ENCODE assay signal across 12 mouse cellular contexts in the genomic region with DNA sequence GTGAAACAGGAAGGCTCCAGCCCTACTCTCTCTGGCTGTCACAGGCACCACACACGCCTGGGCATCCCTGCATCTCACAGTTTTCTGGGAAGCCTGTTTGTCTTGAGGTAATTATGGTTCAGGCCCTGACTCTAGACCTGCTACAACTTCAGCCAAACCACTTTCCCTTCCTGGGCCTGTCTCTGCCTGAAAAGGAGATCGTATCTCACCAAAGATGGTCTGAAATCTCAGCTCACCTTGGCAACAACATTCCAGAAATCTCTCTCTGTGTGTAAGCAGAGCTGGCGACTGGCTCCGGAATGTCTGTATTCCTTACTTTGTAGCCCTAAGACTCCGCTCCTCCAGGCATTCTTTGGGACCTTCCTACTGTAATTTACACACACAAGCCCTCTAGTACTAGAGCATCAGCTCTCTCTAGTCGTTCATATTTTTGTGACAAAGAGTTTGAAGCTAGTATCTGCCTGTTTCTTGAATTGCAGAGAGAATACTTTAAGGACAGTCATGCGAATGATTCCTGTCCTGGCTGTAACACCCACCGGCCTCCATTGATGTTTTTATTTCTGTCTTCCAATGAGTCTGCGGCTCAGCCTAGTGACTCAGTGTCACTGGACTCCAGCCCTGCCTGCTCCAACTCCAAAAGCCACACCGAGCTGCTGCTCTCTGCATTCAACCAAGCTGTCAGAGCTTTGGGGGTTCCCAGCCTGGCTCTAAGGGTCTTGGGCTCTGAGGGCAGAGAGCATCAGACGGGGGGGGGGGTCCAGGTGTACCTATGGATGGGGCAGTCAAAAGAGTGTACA. TPM values are rescaled to one million over a fixed set of nuclear protein-coding genes. Genes with fewer than 3 reads are reported as not detected.
DNase-seq lines count a peak whose midpoint lies in the region; ATAC-seq lines count a peak whose summit lies in the region.
"Had no signal": no experiment of that assay in that cellular context is flagged by ENCODE, and none has a peak within 500 bp of the region (broad histone marks: within the 10 kb centered on the region; RNA-seq: fewer than 3 reads in every experiment).

No protein-coding gene starts in this region.

- no peaks in the 10 kb centered on the region for H3K27me3 ChIP-seq in kidney, embryonic 15.5 days
- no peaks in the 10 kb centered on the region for H3K27me3 ChIP-seq in stomach, embryonic 16.5 days (ENCODE audit: control insufficient read depth, insufficient read depth, low read length)
- no peaks in the 10 kb centered on the region for H3K27me3 ChIP-seq in midbrain, embryonic 10.5 days (ENCODE audit: low read depth, poor library complexity, severe bottlenecking)
- no peaks in the 10 kb centered on the region for H3K27me3 ChIP-seq in neural tube, embryonic 15.5 days (replicated peaks)

- H3K4me2 ChIP-seq in kidney, embryonic 15.5 days, result no peak overlapping the region
- no peak overlapping the region for H3K4me2 ChIP-seq in stomach, embryonic 16.5 days (ENCODE audit: low read depth, low read length)
- H3K4me2 ChIP-seq in neural tube, embryonic 15.5 days, result no peak overlapping the region

- H3K4me1 ChIP-seq in kidney, embryonic 15.5 days, result peaks cover 34% of the 10 kb centered on the region
- H3K4me1 ChIP-seq in stomach, embryonic 16.5 days (ENCODE audit: control insufficient read depth, insufficient read depth, low read length), result peaks cover 28% of the 10 kb centered on the region
- H3K4me1 ChIP-seq in midbrain, embryonic 10.5 days, result peaks cover 32% of the 10 kb centered on the region
- peaks cover 20% of the 10 kb centered on the region for H3K4me1 ChIP-seq in neural tube, embryonic 15.5 days

- DNase-seq in adrenal gland, adult 2 months, result peak; percentile 55
- no peak for DNase-seq in adrenal gland, adult 8-10 months
- DNase-seq in kidney, postnatal 36 days, result no peak
- peak; percentile 48 for DNase-seq in gastrocnemius, postnatal 14 days
- DNase-seq in midbrain, embryonic 10.5 days (ENCODE audit: low spot score), result no peak
- DNase-seq: kidney, adult 9 months; layer of hippocampus, postnatal 36 days; right cerebral cortex, postnatal 4 days had no signal

- no peaks in the 10 kb centered on the region for H3K36me3 ChIP-seq in kidney, embryonic 15.5 days
- H3K36me3 ChIP-seq in stomach, embryonic 16.5 days (ENCODE audit: control insufficient read depth, insufficient read depth, low read length), result no peaks in the 10 kb centered on the region
- no peaks in the 10 kb centered on the region for H3K36me3 ChIP-seq in midbrain, embryonic 10.5 days
- no peaks in the 10 kb centered on the region for H3K36me3 ChIP-seq in neural tube, embryonic 15.5 days

- no peak overlapping the region for H3K9ac ChIP-seq in kidney, embryonic 15.5 days
- no peak overlapping the region for H3K9ac ChIP-seq in stomach, embryonic 16.5 days (ENCODE audit: low read length)
- no peak overlapping the region for H3K9ac ChIP-seq in neural tube, embryonic 15.5 days (replicated peaks)
- H3K9ac ChIP-seq: liver, embryonic 14.5 days had no signal

- no peak for ATAC-seq in kidney, embryonic 15.5 days (replicated peaks; ENCODE audit: low FRiP score)
- no peak for ATAC-seq in stomach, embryonic 16.5 days (ENCODE audit: insufficient read depth, low FRiP score)
- ATAC-seq in neural tube, embryonic 15.5 days (ENCODE audit: low FRiP score), result no peak

- 0 out of 2 replicates have a peak overlapping the region, but pooled peaks have one; percentile 22 for H3K27ac ChIP-seq in kidney, embryonic 15.5 days
- peak overlapping the region; percentile 60; the same call in 1 of the 2 replicates for H3K27ac ChIP-seq in stomach, embryonic 16.5 days (ENCODE audit: low read length)
- H3K27ac ChIP-seq in midbrain, embryonic 10.5 days (replicated peaks), result no peak overlapping the region
- no peak overlapping the region for H3K27ac ChIP-seq in neural tube, embryonic 15.5 days (replicated peaks)
- H3K27ac ChIP-seq: liver, embryonic 14.5 days had no signal

- intact Hi-C loops in gastrocnemius, postnatal 14 days (cut with DNase I; ENCODE audit: low total_unique reads), result no loop called here

- WGBS in kidney, embryonic 15.5 days, result 57% methylated on average over 11 of the region's 11 CpGs
- WGBS in stomach, embryonic 16.5 days, result 54% methylated on average over 11 of the region's 11 CpGs
- 75% methylated on average over 11 of the region's 11 CpGs for WGBS in midbrain, embryonic 10.5 days
- WGBS in neural tube, embryonic 15.5 days, result 74% methylated on average over 11 of the region's 11 CpGs

- H3K4me3 ChIP-seq in kidney, embryonic 15.5 days (replicated peaks), result no peak overlapping the region
- H3K4me3 ChIP-seq in stomach, embryonic 16.5 days (replicated peaks; ENCODE audit: low read length), result no peak overlapping the region
- no peak overlapping the region for H3K4me3 ChIP-seq in midbrain, embryonic 10.5 days
- H3K4me3 ChIP-seq in neural tube, embryonic 15.5 days (replicated peaks), result no peak overlapping the region

- H3K9me3 ChIP-seq in kidney, embryonic 15.5 days (replicated peaks), result no peaks in the 10 kb centered on the region
- no peaks in the 10 kb centered on the region for H3K9me3 ChIP-seq in stomach, embryonic 16.5 days (replicated peaks; ENCODE audit: control insufficient read depth, low read length)
- H3K9me3 ChIP-seq in midbrain, embryonic 10.5 days (replicated peaks), result no peaks in the 10 kb centered on the region
- no peaks in the 10 kb centered on the region for H3K9me3 ChIP-seq in neural tube, embryonic 15.5 days (replicated peaks)

RNA-seq across cellular contexts. Expression of gene Vsir, which starts 8.4 kb away (rescaled TPM):
- 10 to 100 TPM; 19.2 to 20.2 TPM for total RNA-seq in adrenal gland, adult 2 months (2021)
- polyA plus RNA-seq in adrenal gland, adult 2 months (2012; rRNA removed), result 25.1 and 27.7 TPM in 2 replicates
- 10 to 100 TPM; 14.4 to 33.1 (median 23.2) TPM for total RNA-seq in adrenal gland, adult 8-10 months (2022)
- polyA plus RNA-seq in kidney, embryonic 15.5 days (2015; fragmentation: Nextera tagmentation; extraction: Ambion mirVana), result 3.9 and 4.2 TPM in 2 replicates
- total RNA-seq in gastrocnemius, postnatal 14 days (2021), result 10 to 100 TPM; 12.9 to 14.7 TPM
- polyA plus RNA-seq in stomach, embryonic 16.5 days (2015; fragmentation: Nextera tagmentation; extraction: Ambion mirVana), result 6.6 and 8.5 TPM in 2 replicates
- 1.9 and 2.3 TPM in 2 replicates for polyA plus RNA-seq in midbrain, embryonic 10.5 days (2016; fragmentation: Nextera tagmentation; extraction: Ambion mirVana)
- 4.5 and 4.6 TPM in 2 replicates for polyA plus RNA-seq in neural tube, embryonic 15.5 days (2015; fragmentation: Nextera tagmentation; extraction: Ambion mirVana)

RNA-seq across cellular contexts. Expression of gene Gm17455, which starts 44.4 kb away (rescaled TPM):
- not detected for total RNA-seq in adrenal gland, adult 2 months (2021)
- polyA plus RNA-seq in adrenal gland, adult 2 months (2012; rRNA removed), result 0.12 TPM in 1 of 2 replicates, not detected in the other
- not detected for total RNA-seq in adrenal gland, adult 8-10 months (2022)
- 0.62 and 0.88 TPM in 2 replicates for polyA plus RNA-seq in kidney, embryonic 15.5 days (2015; fragmentation: Nextera tagmentation; extraction: Ambion mirVana)
- total RNA-seq in gastrocnemius, postnatal 14 days (2021), result under 1 TPM in 1 of 2 experiments, not detected in 1; 0.27 TPM
- 0.76 TPM in 1 of 2 replicates, not detected in the other for polyA plus RNA-seq in stomach, embryonic 16.5 days (2015; fragmentation: Nextera tagmentation; extraction: Ambion mirVana)
- 3.7 and 5.5 TPM in 2 replicates for polyA plus RNA-seq in midbrain, embryonic 10.5 days (2016; fragmentation: Nextera tagmentation; extraction: Ambion mirVana)
- 11.3 and 12.5 TPM in 2 replicates for polyA plus RNA-seq in neural tube, embryonic 15.5 days (2015; fragmentation: Nextera tagmentation; extraction: Ambion mirVana)
- total RNA-seq: layer of hippocampus, postnatal 36 days had no signal
- polyA plus RNA-seq: liver, embryonic 14.5 days had no signal

Comparison
In these comparisons a context has a peak if more than half of its experiments do, and no peak if none do; other contexts are left out.
1. DNase-seq: peak in adrenal gland, adult 2 months (single experiment) and gastrocnemius, postnatal 14 days (single experiment); none in adrenal gland, adult 8-10 months (single experiment), kidney, postnatal 36 days (0 of 2) and midbrain, embryonic 10.5 days (single experiment).
2. H3K27ac ChIP-seq: peak in kidney, embryonic 15.5 days (single experiment) and stomach, embryonic 16.5 days (single experiment); none in midbrain, embryonic 10.5 days (single experiment) and neural tube, embryonic 15.5 days (single experiment).